Mouse (Mus musculus) cerebellum, adult 18-20 months (tissue): ENCODE results near the gene Lrrc1.

Source experiments
- DNase-seq, 2 experiments: peaks; one replicate each; pipeline ENCODE4 v3.0.0; 2021

The Lrrc1 gene

DNA sequence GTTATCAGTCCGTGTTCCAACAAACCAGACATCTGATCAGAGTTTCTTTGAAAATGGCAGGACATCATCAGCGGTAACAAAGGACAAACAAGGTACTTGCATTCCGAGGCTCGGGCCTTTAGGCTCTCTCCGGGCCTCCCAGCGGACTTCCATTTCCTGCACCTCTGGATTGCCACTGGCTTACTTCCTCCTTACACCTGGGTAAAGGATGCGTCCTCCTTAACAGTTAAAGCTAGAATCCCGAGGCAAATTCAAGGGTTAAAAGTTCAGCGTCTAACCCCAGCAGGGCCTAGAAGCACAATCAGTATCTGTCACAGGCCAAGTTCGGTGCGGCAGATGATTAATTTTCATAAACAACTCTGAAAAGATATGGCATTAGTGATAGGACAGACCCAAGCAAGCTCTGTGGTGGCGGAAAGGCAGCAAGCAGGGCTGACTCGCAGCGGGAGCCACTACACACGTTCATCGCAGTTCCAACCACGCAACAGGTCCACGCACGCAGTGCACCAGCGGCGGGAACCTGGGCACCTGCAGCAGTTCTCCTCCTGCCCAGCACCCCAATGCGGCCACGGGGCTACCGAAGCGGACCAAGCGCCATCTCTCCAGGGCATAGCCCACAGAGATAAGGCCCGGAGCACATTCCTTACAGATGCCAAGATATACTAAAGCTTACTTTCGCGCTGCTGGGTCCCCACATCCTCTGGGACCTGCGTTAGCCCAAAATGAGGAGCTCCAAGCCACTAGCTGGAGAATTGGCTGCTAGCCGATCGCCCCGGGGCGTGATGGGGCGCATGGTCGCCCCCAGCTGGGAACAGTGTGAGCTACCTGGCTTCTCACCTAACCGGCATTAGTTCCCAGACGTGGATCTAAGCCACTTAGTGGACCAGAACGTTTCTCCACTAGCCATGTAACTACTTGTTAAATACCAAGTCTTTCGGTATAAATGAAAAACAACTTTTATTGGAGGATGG is 1.0 kb downstream of the Lrrc1 start:
- peak; percentile 41 to 58 for DNase-seq

DNA sequence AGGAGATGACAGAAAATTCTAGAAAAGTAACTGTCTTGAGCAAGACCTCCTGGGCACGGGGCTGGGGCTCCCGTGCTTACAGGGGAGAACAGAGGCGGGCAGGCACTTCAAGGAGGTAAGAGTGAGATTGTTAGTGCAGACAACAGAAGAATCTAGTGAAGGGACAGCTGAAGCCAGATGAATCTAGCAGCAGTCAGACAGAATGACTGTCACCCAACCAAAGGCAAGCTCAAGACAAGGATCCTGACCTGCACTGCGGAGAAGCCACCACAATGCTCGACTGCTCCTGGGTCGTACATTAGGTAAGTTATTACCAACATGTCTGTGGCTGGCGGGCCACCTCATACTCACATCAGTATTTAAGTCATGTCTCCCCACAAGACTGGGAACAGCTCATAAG is 3.1 kb downstream of the Lrrc1 start:
- DNase-seq: no peak

DNA sequence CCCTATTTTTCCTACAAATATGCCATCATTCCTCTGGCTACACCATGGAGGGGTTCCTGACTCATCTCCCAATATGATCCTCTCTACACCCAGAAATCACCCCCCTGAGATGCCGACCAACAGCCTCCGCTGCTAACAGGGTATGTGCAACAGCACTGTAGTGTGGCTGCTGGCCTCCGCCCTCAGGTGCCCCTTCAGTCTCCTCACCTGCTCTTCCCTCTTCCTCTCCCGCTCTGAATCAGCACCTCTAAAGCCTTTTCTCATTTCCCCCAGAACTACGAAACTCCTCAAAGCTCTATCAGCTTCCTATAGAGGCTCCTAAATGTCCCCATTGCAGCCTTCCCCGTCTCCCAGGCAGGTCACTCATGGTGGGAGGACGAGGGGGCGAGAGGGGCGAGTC is 5.4 kb downstream of the Lrrc1 start:
- no peak for DNase-seq

DNA sequence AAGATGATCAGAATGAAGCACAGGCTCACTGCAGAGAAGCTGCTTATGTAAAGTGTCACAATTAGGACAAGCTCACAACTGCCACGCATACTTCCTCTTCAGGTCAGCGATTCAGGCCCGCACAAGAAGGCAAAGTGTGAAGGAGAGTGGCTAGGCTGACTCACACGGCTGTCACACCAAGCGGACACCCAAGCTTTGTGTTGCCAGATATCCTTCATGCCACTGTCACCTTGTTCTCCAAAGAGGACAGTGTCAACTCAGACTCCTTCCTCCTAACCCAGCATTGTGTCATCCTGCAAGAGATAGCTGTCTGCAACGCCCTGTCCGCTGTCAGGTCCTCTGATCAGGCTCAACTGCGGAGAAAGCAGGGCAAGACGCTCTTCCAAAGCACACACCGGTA is 7.3 kb downstream of the Lrrc1 start:
- DNase-seq: no peak

DNA sequence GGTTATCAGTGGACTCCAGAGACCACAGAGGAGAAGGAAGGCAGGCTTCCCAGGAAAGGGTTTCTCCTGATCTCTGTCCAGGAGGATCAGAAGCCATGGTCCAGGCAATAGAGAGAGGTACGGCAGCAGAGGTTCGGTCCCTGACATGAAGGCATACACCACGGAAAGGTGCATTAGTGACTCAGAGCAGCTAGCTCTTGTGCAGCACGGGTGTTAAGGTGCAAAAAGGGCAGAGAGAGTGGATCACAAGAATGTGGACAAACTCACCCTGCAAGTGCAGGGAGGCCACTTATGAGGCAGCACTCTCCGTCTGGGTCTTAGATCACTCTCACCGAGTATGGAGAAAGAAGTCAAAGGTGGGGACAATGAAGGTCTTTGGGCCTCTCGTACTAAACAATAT is 7.8 kb downstream of the Lrrc1 start:
- DNase-seq: no peak

DNA sequence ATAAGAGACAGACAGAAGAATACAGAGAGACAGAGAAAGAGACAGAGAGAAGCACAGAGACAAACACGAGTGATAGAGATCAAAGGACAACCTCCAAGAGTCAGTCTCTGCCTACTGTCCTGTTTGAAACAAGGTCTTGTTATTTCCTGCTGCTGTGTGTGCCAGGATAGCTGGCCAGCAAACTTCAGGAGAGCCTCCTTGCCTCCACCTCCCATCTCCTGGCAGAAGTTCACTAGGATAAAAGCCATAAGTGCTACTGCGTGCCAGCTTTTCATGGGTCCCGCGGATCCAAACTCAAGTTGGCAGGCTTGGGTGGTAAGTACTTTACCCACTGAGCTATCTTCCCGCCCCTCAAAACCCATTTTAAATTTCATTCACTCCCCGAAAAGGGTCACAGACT is 8.4 kb downstream of the Lrrc1 start:
- DNase-seq: no peak

DNA sequence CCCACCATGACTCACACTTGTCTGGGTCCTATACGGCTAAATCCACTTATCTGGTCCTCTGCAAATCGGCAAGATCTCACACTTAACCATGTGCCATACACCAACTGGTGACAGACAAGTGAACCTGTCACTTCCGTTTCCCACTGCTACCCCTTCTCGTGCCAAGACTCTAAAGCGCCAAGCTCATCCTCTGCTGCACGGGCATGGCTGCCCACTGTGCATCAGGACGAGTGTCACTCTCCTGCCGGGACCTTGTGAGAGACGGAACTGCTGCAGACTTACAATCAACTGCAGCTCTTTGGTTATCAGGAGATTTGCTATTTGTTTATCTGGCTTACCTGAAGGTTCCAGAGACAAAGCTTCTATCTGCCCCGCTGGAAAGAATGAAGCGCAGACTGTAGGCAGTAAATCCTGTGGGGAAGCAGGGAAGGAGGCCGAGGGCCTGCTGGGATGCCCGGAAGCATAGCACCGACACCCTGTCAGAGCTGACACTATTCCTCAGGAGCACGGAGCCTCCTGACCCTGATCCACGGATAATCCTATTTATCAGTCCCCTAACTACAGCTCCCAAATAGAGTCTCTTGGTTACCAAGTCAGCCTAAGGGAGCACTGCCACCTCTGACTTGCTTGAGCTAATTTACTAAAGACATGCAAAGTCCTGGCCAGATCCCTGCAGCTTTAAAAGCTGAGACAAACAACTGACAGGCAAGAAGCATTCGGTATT is 9.5 kb downstream of the Lrrc1 start:
- peak; percentile 21 to 38 for DNase-seq

DNA sequence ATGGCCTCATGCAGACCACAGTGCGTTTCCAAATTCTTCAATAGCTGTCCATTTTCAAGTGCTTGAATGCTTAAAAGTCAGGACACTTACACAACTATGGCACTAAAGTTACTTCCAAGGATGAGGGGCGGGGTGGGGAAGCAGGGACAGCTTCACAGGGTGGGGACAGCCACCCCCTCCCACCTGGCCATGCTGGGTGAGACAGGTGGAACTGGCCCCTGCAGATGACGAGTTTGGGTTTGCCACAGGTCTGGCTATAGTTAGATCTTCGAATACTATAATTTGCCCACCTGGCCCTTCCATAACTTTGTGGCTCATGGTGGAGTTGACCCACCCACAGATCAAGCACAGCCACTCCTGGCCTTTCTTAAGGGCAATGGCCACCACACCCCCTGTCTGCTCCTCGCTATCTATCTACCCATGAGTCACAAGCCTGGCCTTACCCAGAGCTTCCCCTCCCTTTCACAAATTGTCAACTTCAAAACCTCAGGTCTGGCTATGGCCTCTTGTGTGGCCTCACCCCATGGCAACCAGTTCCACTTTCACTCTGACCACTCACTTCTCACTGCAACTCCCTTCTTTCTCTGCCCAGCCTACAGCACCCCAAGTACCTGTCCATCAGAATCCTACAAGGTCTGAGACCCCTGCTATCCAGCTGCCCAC is 16.2 kb downstream of the Lrrc1 start:
- no peak for DNase-seq

DNA sequence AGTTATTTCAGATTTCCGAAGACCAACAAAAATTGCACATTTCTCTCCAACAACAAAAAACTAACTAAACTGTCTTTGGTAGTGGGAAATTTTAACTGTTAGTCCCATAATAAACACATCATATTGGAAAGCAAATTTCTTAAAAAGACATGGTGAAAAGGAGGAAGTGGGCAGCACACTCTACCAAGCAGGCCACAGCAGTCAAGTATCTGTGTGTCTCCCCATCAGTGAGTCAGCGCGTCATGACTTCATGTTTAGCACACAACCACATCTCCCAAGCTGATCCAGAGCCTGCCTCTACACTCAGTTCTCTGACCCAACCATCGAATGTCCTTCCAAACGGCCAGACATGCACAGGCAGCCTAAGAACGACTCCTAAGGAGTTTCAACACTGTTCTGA is 17.5 kb downstream of the Lrrc1 start:
- no peak for DNase-seq

DNA sequence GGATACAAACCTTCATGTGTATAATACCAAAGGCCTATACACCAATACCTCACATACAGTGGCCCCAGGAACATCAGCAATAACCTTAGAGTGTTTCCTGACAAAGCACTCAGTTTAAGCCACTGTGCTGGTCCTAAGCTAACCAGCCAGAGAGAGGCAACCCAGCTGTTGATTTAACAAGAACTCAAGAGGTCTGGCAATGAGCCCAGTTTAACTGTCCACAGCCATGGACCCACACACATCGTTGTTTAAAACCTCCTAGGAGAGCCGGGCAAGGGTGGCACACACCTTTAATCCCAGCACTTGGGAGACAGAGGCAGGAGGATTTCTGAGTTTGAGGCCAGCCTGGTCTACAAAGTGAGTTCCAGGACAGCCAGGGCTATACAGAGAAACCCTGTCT is 18.0 kb downstream of the Lrrc1 start:
- no peak for DNase-seq

DNA sequence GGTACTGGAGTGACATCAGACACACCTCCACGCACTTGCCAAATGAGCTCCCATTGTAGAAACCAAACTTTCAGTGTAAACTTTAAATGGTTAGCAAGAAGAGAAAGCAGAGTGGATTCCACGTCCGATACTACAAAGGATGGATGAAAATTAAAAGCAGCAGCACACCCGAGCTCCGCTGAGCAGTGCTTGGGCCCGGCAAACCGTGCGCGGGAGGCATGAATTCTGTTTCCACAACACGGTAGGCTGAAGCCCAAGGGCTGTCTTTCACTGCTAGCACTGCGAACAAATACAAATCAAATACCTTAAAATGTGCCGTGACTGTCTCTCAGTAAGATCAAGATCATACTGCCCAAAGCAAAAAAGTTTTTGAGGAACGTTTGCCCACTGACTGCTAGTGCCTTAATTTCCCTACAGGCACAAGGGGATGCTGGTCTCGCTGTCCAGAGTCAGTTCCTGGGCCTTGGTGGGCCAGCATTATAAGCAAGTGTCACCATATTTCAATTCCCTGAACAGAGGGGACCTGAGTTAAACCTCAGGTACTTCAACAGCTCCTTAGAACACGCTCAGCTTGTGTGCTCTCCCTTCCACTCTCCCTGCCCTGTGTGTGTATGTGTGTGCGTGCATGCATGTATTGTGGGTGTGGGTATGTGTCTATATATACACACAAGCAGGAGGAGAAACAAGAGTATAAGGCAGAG is 18.9 kb downstream of the Lrrc1 start:
- no peak for DNase-seq

DNA sequence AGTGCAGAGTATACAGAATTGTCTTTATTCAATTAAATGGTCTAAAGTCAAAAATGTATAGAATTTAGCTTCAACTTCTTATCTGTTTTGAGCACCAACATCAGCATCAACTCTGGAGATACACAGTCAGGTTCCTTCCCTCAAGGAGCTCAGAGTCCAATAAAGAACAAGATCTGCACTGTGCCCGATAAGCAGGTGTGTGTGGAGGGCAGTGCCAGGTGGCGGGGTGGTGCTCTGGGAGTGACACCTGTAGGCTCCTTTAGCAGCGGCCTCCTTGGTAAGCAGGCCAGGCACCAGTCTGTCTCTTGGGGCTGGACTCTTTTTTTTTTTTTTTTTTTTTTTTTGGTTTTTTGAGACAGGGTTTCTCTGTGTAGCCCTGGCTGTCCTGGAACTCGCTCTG is 20.9 kb downstream of the Lrrc1 start:
- no peak for DNase-seq

DNA sequence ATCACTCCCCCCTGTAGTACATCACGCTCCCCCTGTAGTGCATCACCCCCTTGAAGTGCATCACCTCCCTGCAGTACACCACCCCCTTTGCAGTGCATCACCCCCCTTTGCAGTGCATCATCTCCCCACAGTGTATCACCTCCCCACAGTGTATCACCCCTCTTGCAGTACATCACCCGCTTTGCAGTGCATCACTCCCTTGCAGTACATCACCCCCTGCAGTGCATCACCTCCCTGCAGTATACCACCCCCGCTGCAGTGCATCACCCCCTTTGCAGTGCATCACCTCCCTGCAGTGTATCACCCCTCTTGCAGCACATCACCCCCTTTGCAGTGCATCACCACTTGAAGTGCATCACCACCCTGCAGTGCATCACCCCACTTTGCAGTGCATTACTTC is 22.2 kb downstream of the Lrrc1 start:
- no peak for DNase-seq

DNA sequence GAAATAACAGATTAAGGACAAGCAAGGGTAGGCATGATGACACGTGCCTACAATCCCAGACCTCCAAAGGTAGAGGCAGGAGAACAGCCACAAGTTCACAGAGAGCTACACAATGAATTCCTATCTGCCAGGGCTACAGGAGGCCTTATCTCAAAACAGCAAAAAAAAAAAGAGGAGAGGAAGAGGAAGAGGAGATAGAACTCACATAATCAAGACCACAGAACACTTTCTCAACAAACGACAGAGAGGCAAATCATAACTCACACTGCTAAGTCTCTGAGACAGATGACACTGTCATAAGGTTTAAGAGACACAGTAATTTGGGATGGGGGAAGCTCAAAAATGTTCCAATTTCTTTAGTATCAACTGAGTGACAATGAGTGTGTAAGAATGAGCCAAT is 25.5 kb downstream of the Lrrc1 start:
- no peak for DNase-seq

DNA sequence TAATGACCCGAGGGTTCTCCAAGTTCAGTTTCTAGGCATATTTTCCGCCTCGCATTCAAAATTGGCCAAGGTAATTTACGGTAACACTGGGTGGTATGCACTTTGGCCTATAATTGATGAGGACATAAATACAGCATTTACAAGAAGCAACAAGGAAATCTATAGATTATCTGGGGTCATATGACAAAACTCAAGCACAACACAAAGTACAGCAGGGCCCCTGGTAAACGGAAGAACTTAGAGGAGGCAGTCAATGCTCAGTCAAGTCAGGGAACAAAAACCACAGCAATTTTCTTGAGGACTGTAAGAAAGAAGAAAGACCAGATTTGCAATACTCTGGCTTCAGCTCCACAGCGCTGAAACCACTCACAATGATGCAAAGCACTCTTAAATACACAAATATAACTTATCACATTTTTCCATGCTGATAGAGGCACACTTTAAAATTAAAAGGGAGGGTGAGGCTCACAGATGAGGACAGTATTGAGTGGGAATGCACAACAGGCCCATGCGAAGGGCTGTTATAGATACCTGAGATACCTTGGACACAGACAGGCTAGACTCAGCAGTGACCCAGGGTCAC is 27.8 kb downstream of the Lrrc1 start:
- no peak for DNase-seq

DNA sequence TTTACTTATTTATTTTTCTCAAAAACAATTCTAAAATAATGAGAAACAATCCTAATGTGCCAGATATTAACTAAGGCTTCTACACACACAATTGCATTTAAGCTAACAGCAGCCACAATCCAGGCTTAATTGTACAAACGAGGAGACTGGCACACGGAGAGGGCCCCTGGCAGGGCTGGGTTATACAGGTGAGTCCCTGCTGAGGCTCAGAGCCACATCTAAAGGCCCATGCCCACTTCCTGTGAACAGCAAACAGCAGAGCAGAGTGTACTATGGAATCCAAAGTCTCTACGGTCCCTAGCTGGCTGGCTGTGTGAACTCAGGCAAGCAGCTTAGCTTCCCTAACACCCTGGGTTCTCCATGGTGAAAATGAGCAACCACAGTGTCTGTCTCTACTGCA is 30.8 kb downstream of the Lrrc1 start:
- DNase-seq: no peak

DNA sequence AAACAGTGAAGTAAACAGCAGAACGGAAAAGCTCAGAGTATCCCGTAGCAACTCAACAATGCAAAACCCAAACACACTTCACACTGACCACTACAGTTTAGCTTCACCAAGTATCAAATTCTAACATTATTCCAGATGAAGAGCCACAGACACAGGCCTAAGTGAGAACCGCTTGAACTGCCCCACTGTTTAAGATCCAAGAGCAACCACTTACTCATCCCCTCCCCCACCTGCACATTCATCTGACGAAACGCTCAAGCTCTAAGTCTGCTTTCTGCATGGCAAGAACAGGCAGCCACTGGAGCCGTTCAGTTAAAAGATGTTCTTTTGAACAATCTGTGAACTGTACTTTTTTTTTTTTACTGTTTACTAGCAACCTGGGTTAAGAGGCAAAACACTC is 32.5 kb downstream of the Lrrc1 start:
- no peak for DNase-seq

DNA sequence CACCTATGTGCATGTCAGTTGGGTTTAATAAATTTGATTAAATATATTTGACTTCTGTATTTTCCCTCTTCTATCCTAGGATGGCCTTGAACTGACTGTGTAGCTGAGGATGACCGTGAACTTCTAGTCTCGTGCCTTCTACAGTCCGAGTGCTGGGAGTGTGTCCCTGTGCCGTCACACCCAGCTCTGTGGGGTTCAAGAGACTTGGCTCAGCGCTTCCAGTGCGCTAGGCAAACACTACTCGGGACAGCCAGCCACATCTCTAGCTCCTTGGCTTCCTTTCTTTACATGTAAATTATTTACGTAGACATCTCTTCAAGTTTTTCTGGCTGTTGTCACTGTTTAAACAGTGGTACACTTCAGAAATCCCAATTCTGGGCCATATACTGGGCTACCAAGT is 34.1 kb downstream of the Lrrc1 start:
- no peak for DNase-seq

DNA sequence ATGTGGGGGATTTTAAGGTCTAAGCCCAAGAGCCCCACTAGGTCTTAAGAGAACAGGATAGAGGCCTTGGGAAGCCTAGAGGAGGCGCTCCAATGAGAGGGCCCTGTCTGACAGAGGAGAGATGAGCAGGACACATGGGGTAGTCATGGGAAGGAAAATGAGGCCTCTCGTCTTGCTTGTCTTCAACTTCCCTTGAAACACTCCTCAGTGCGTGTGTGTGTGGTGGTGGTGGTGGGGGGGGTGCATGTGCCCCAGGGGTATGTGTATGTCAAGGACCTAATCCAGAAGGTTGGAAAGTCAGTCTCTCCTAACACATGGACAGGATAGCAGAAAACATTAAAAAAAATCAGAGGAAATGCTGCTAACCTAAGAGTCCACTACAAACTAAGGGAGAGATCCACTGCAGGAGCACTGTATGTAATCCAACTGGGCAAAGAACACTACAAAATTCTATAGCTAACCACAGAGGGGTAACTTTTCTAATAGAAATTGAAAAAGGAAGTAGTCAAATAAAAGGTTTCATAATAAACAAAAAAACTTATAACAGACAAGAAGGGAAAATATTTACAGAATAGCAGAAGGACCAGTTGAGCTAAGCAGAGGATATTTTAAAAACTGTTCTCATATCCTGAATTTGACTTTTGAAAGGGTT is 36.8 kb downstream of the Lrrc1 start:
- no peak for DNase-seq

DNA sequence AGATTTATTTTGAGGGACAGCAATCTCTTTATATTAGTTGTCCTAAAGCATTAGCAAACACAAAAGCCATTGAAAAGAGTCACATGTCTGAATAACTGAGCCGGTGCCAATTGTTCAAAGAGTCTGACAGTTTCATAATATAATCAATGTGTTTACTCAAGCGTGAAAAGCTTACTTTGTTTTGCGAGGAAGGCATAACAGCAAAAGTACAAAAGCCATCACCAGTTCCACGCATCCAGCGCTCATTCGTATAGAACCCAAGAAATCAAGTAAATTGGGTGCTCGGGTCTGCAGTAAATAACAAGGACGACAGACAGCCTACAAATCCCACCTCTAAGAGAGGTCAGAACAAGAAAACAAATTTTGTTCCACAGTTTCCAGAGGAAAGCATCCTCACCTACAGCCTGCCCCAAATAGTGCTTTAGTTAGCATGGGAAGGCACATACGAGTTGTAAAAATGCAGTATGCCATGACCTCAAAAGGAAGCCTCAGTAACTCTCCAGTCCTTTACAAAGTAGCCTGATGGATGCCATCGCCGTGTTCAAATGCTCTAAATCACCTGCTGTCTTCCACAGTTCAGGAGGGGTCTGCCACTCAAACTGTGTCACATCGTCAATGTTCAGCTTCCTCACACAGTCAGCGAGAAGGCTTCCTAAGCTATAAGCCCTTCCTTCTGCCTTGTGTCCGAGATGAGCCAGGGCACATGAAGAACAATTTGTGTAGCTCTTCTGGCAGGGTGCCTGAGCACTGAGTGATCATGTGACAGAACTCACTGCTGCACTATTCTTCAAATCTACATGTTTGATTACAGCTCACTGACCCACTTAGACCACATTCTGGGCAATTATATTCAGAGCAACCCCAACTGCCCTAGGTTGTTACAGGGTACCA is 41.9 kb downstream of the Lrrc1 start:
- DNase-seq: peak; percentile 31 to 39

DNA sequence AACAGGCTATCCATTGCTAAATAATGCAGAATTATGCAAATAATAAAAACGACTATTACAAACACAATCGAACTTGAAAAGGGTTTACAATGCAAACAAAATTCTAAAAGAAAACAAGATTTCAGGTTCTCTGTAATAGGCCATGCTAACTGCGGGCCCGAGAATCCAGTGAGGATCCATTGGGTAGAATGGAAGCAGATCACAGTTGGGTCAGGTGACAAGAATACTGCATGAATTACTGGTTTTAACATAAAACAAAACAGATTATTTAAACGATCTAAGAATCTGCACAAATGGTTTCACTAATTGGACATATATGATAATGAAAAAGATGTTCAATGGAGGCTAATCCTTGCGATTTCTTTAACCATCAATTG is 42.5 kb downstream of the Lrrc1 start:
- DNase-seq: no peak
